Mouse (Mus musculus) left cerebral cortex, postnatal 25 days (tissue): ENCODE data around the gene Catsper4. TPM values are rescaled to one million over a fixed set of nuclear protein-coding genes. Genes with fewer than 3 reads are reported as not detected.

Source experiments
- DNase-seq, 2 experiments: peaks; one replicate each; pipeline ENCODE4 v3.0.0; 2022; ENCODE audit warnings: low spot score in 2 of 2, mixed read lengths in 1 of 2
- intact Hi-C: fragments of 180-260 bp; cut with DNase I; formaldehyde crosslinking; loops from one replicate; pipeline ENCODE4 v1.15.1; 2025
- total RNA-seq, 2 experiments: library from RNA; stranded (reverse); gene quantifications; 2 replicates each; pipeline ENCODE4 v1.2.3; 2021

Gene Catsper4
- total RNA-seq, 2 experiments from 2014 or later = not detected

GRCm38 (mm10) chr4:134252131-134252910, 25.1 kb upstream of the Catsper4 start:
- intact Hi-C loops = loop anchor here (5.0 to 10.0 kb wide), 2 partner anchors 105 to 232 kb away; no protein-coding TSS in a partner anchor
- no peak for DNase-seq

GRCm38 (mm10) chr4:134251241-134252130, 24.3 kb upstream of the Catsper4 start:
- intact Hi-C loops = loop anchor here (2.0 to 10.0 kb wide), 3 partner anchors 41 to 233 kb away; no protein-coding TSS in a partner anchor

GRCm38 (mm10) chr4:134250930-134251240, 23.7 kb upstream of the Catsper4 start:
- peak in 1 of 2 experiments; percentile 37 for DNase-seq
- intact Hi-C loops = loop anchor here (2.0 to 10.0 kb wide), 3 partner anchors 42 to 234 kb away; no protein-coding TSS in a partner anchor

More at GRCm38 (mm10) chr4:134251241-134252130, 24.3 kb upstream of the Catsper4 start:
- DNase-seq = peak; percentile 52 to 64

GRCm38 (mm10) chr4:134250116-134250929, 23.1 kb upstream of the Catsper4 start:
- intact Hi-C loops = loop anchor here (2.0 to 10.0 kb wide), 3 partner anchors 42 to 234 kb away; no protein-coding TSS in a partner anchor
- DNase-seq = no peak

GRCm38 (mm10) chr4:134249651-134250050, 22.5 kb upstream of the Catsper4 start:
- intact Hi-C loops = loop anchor here (2.0 to 10.0 kb wide), 3 partner anchors 43 to 235 kb away; no protein-coding TSS in a partner anchor

GRCm38 (mm10) chr4:134246719-134247258, 19.6 kb upstream of the Catsper4 start, which contains the start of gene Gm30191:
Gene Gm30191 (plus strand): TSS chr4:134246935.
- no peak for DNase-seq
- intact Hi-C loops = no loop called here

More at GRCm38 (mm10) chr4:134249651-134250050, 22.5 kb upstream of the Catsper4 start:
- peak; percentile 56 to 66 for DNase-seq

GRCm38 (mm10) chr4:134246256-134246655, 19.1 kb upstream of the Catsper4 start:
- intact Hi-C loops = no loop called here
- DNase-seq = no peak

- peak; percentile 95 to 97 for DNase-seq
- intact Hi-C loops = loop anchor here (2.0 kb wide), 1 partner anchor 58 kb away; the partner anchor contains the start of gene Cep85
Observed at GRCm38 (mm10) chr4:134245148-134245843, 18.1 kb upstream of the Catsper4 start, which contains the start of gene Zfp593. Gene Zfp593 (minus strand): TSS chr4:134245592.

- intact Hi-C loops = loop anchor here (2.0 kb wide), 1 partner anchor 57 kb away; the partner anchor contains the start of gene Cep85
- no peak for DNase-seq
Observed at GRCm38 (mm10) chr4:134243516-134244250, 16.5 kb upstream of the Catsper4 start, which contains the start of gene E130218I03Rik. Gene E130218I03Rik (plus strand): TSS chr4:134243662.

- intact Hi-C loops = loop anchor here (10.0 kb wide), 1 partner anchor 454 kb away; no protein-coding TSS in a partner anchor
- no peak for DNase-seq
Observed at GRCm38 (mm10) chr4:134238686-134239085, 11.5 kb upstream of the Catsper4 start.

GRCm38 (mm10) chr4:134238279-134238651, 11.1 kb upstream of the Catsper4 start, which contains the start of gene Cnksr1:
Gene Cnksr1 (minus strand): TSS chr4:134238399.
- no peak for DNase-seq
- intact Hi-C loops = loop anchor here (10.0 kb wide), 1 partner anchor 453 kb away; no protein-coding TSS in a partner anchor

GRCm38 (mm10) chr4:134237582-134238278, 10.5 kb upstream of the Catsper4 start:
- DNase-seq = no peak
- intact Hi-C loops = loop anchor here (10.0 kb wide), 1 partner anchor 453 kb away; no protein-coding TSS in a partner anchor

GRCm38 (mm10) chr4:134234876-134235275, 7.7 kb upstream of the Catsper4 start:
- DNase-seq = no peak
- intact Hi-C loops = loop anchor here (5.0 to 10.0 kb wide), 3 partner anchors 38 to 450 kb away; no protein-coding TSS in a partner anchor

GRCm38 (mm10) chr4:134230431-134230830, 3.2 kb upstream of the Catsper4 start:
- no peak for DNase-seq
- intact Hi-C loops = loop anchor here (5.0 to 10.0 kb wide), 3 partner anchors 33 to 446 kb away; no protein-coding TSS in a partner anchor

GRCm38 (mm10) chr4:134222793-134223600, 4.2 kb downstream of the Catsper4 start:
- DNase-seq = no peak
- intact Hi-C loops = no loop called here
